In the genomic region with DNA sequence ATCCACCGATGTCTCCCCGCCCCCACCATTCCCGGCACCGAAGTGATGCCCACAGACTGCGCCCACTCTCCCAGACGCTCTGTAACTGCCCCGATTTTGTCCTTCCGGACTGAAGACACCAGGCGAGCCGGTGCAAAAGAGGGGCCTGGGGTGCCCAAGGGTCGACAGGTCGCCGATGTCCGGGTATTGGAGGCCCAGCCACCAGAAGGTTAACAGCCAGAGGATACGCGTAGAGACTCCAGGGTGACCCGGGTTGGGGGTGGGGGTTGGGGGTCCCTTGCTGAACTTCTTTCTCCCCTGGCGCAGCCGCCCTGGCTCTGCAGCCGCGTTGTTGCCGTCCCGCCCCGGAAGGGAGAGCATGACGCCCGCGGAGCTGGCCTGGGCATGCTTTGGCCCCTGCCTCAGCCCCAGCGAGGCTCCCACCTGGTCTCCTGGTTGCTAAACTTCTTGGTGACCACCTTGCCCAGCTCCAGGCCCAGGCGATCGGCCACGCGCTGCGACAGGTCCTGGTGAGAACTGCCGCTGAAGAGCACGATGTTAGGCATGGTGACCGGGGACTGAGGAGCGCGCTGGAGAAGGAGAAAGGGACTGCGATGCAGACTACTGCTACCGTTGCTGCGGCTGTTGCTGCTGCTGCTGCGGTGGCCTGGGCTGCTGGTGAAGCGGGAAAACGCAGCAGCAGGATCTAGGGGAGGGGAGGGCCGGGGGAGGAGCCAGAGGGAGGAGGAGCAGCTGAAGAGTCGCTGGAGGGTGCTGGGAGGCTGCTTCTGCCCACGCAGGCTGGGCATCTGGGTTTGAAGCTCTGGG, we compare ENCODE assay signal across 8 mouse cellular contexts. TPM values are rescaled to one million over a fixed set of nuclear protein-coding genes. Genes with fewer than 3 reads are reported as not detected.
A peak's percentile ranks its signal among the peaks of the same experiment; 100 is the strongest.
DNase-seq lines count a peak whose midpoint lies in the region; ATAC-seq lines count a peak whose summit lies in the region.

Gene Prps2 (minus strand): TSS at position 703 of the 807 bp plus-strand sequence.

- no peak within 1 kb of the TSS for H3K27ac ChIP-seq in hindbrain, embryonic 11.5 days (ENCODE audit: low read depth, low read length)

- peak within 1 kb of the TSS; percentile 68 for H3K4me2 ChIP-seq in hindbrain, embryonic 11.5 days (replicated peaks; ENCODE audit: low read depth, low read length)

- WGBS in hindbrain, embryonic 11.5 days, result 12% methylated on average over 39 of the region's 47 CpGs

- H3K9ac ChIP-seq in hindbrain, embryonic 11.5 days (ENCODE audit: low read depth, low read length), result peak within 1 kb of the TSS; percentile 53

- H3K9me3 ChIP-seq in hindbrain, embryonic 11.5 days (ENCODE audit: control insufficient read depth, low read length), result no peaks in the 10 kb centered on the region

- peaks cover 11% of the 10 kb centered on the region for H3K27me3 ChIP-seq in hindbrain, embryonic 11.5 days (ENCODE audit: control insufficient read depth, insufficient read depth, low read length)

- no peaks in the 10 kb centered on the region for H3K36me3 ChIP-seq in hindbrain, embryonic 11.5 days (ENCODE audit: control insufficient read depth, insufficient read depth, low read length)

- peak within 1 kb of the TSS; percentile 48 for H3K4me3 ChIP-seq in hindbrain, embryonic 11.5 days (ENCODE audit: low read depth, low read length)

- H3K4me1 ChIP-seq in hindbrain, embryonic 11.5 days (replicated peaks; ENCODE audit: control insufficient read depth, insufficient read depth, low read length), result no peaks in the 10 kb centered on the region

- peak; percentile 94 for ATAC-seq in hindbrain, embryonic 11.5 days (ENCODE audit: low FRiP score)

- DNase-seq in Muller cell, postnatal 12 days (ENCODE audit: inconsistent ontology term), result peak; percentile 67
- peak; percentile 3 for DNase-seq in cerebellum, adult 8-10 months
- peak in 1 of 2 experiments; percentile 38 for DNase-seq in frontal cortex, adult 2 months (ENCODE audit: extremely low spot score in 1 of 2, low spot score in 1 of 2)
- DNase-seq in hindbrain, embryonic 11.5 days (ENCODE audit: low spot score), result peak; percentile 60
- peak; percentile 15 to 21 for DNase-seq in layer of hippocampus, postnatal 25 days (ENCODE audit: extremely low spot score in 1 of 2, low spot score in 1 of 2)
- DNase-seq in lung, postnatal 14 days, result peak; percentile 28
- DNase-seq in ovary, postnatal 36 days (ENCODE audit: low spot score), result peak; percentile 55
- DNase-seq in thymus, postnatal 14 days, result peak; percentile 72

RNA-seq across cellular contexts. Expression of gene Prps2, which starts in this region (rescaled TPM):
- 16.9 and 18.9 TPM in 2 replicates for polyA plus RNA-seq in frontal cortex, adult 2 months (2012; rRNA removed)
- polyA plus RNA-seq in hindbrain, embryonic 11.5 days (2014; fragmentation: Nextera tagmentation; extraction: Ambion mirVana), result 17.6 and 18.3 TPM in 2 replicates
- 10 to 100 TPM; 20.1 to 25.0 TPM for total RNA-seq in layer of hippocampus, postnatal 25 days (2021)
